Mouse (Mus musculus) stomach, embryonic 14.5 days (tissue): ENCODE measurements around the gene Hs6st1. TPM values are rescaled to one million over a fixed set of nuclear protein-coding genes. Genes with fewer than 3 reads are reported as not detected.
A peak's percentile ranks its signal among the peaks of the same experiment; 100 is the strongest.

Experiments
- ATAC-seq: fragments of 200-750 bp; cut with Nextera tagmentation; 2 replicates; pipeline ENCODE4 v1.8.0; 2017; ENCODE audit warnings: low read depth, moderate TSS enrichment; ENCODE audit not compliant: insufficient number of reproducible peaks, insufficient read depth, low FRiP score
- H3K27ac ChIP-seq: fragments of 300-500 bp; sonication (generic); 2 replicates; pipeline ENCODE4 v1.5.1; 2014; ENCODE audit warnings: mild to moderate bottlenecking, low read length, moderate library complexity, mixed read lengths
- H3K27me3 ChIP-seq: fragments of 300-500 bp; sonication (generic); 2 replicates; pipeline ENCODE4 v1.6.1; 2014; ENCODE audit warnings: low read length, control low read depth, mixed read lengths; ENCODE audit not compliant: control insufficient read depth, insufficient read depth
- H3K36me3 ChIP-seq: fragments of 300-500 bp; sonication (generic); 2 replicates; pipeline ENCODE4 v1.6.1; 2014; ENCODE audit warnings: mild to moderate bottlenecking, control low read depth, low read length, moderate library complexity, mixed read lengths; ENCODE audit not compliant: control insufficient read depth, insufficient read depth
- H3K4me1 ChIP-seq: fragments of 300-500 bp; sonication (generic); 2 replicates; pipeline ENCODE4 v1.6.1; 2014; ENCODE audit warnings: low read length, control low read depth, mixed read lengths; ENCODE audit not compliant: control insufficient read depth, insufficient read depth
- H3K4me2 ChIP-seq: fragments of 300-500 bp; sonication (generic); replicated peaks from 2 replicates; pipeline ENCODE4 v1.6.1; 2014; ENCODE audit warnings: low read depth, low read length, control low read depth
- H3K4me3 ChIP-seq: fragments of 300-500 bp; sonication (generic); 2 replicates; pipeline ENCODE4 v1.5.1; 2014; ENCODE audit warnings: low read depth, low read length, control low read depth
- H3K9ac ChIP-seq: fragments of 300-500 bp; sonication (generic); replicated peaks from 2 replicates; pipeline ENCODE4 v1.6.1; 2014; ENCODE audit warnings: low read depth, mild to moderate bottlenecking, control low read depth, low read length, moderate library complexity, mixed read lengths
- H3K9me3 ChIP-seq: fragments of 300-500 bp; sonication (generic); 2 replicates; pipeline ENCODE4 v1.6.1; 2016; ENCODE audit warnings: low read depth, low read length, control low read depth; ENCODE audit not compliant: control insufficient read depth
- WGBS: fragments of 180-500 bp; shearing (Covaris S2); extraction: QIAGEN DNeasy Blood & Tissue Kit; methylation state at CpG from one replicate; pipeline ENCODE4 v1.1.7; 2014; 5-methylcytosine and 5-hydroxymethylcytosine counted together
- polyA plus RNA-seq: library from polyadenylated mRNA; unstranded; fragments of >200 nt; fragmentation: Nextera tagmentation; extraction: Ambion mirVana; gene quantifications from 2 replicates; pipeline ENCODE4 v1.2.1, GENCODE M21; 2014

Gene Hs6st1
- polyA plus RNA-seq, 1 experiment from 2014 or later, result 8.0 TPM

DNA sequence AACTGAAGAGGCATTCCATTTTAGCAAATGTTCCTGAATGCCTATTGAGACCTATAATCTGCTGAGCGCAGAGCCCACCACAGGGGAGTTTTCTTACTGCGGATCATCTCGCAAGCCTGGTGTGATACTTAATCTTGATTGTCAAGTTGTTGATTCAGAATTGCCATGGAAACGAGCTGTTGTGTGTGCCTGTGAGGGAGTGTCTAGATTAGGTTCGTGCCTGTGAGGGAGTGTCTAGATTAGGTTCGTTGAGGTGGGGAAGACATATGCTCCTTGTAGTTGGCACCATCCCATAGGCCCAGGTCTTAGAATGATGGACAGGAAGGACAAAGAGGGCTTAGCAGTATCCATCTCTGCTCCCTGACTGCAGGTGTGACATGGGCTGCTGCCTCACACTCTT is 23.0 kb downstream of the Hs6st1 start:
- 74% methylated on average over 6 of the region's 6 CpGs for WGBS
- no peak overlapping the region for H3K27ac ChIP-seq

DNA sequence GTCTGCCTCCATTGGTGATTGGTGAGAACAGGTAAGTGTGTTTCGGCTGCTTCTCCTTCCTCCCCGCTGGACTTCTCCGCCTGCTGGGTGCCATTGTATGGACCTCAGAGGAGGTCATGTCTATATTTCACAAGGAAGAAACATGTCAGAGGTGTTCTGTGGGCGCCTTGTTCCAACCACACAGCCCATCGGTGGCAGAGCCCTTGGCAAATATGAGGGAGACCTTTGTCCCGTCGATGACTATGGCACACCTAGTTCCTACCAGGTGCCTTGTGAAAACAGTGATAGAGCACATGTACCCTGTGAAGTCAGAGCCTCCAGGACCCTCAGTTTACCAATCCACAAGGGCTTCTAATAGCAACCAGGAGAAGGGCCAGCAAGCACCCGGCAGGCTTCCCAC is 25.5 kb downstream of the Hs6st1 start:
- Histone ChIP-seq H3K36me3 (peaks cover 2% of the 10 kb centered on the region; the same call in 1 of the 2 replicates), H3K9me3 (no peaks in the 10 kb centered on the region), H3K9ac (no peak overlapping the region), H3K27ac (no peak overlapping the region), H3K4me2 (no peak overlapping the region), H3K27me3 (no peaks in the 10 kb centered on the region), H3K4me3 (no peak overlapping the region), H3K4me1 (peaks cover 20% of the 10 kb centered on the region)
- no peak for ATAC-seq
- 91% methylated on average over 8 of the region's 8 CpGs for WGBS

More for the DNA sequence above, 23.0 kb downstream of the Hs6st1 start:
- no peaks in the 10 kb centered on the region for H3K36me3 ChIP-seq
- H3K9me3 ChIP-seq, result no peaks in the 10 kb centered on the region
- H3K4me3 ChIP-seq, result no peak overlapping the region
- H3K4me1 ChIP-seq, result peaks cover 29% of the 10 kb centered on the region
- peak; percentile 57; the same call in 1 of the 2 replicates for ATAC-seq
- no peak overlapping the region for H3K9ac ChIP-seq
- H3K4me2 ChIP-seq, result no peak overlapping the region
- no peaks in the 10 kb centered on the region for H3K27me3 ChIP-seq

GRCm38 (mm10) chr1:36095423-36096272 is 27.4 kb downstream of the Hs6st1 start:
- Histone ChIP-seq H3K9me3 (no peaks in the 10 kb centered on the region), H3K9ac (no peak overlapping the region), H3K4me1 (peaks cover 5% of the 10 kb centered on the region), H3K36me3 (peaks cover 4% of the 10 kb centered on the region; the same call in 1 of the 2 replicates), H3K4me3 (no peak overlapping the region), H3K4me2 (no peak overlapping the region), H3K27me3 (no peaks in the 10 kb centered on the region), H3K27ac (peak overlapping the region; percentile 52; the same call in 1 of the 2 replicates)
- WGBS, result 73% methylated on average over 12 of the region's 12 CpGs
- ATAC-seq, result peak; percentile 70

GRCm38 (mm10) chr1:36098432-36098831 is 30.2 kb downstream of the Hs6st1 start:
- no peaks in the 10 kb centered on the region for H3K27me3 ChIP-seq
- no peak overlapping the region for H3K4me2 ChIP-seq
- H3K36me3 ChIP-seq, result peaks cover 5% of the 10 kb centered on the region; the same call in 1 of the 2 replicates
- ATAC-seq, result no peak
- 0 out of 2 replicates have a peak, but pooled peaks cover 4% of the 10 kb centered on the region for H3K4me1 ChIP-seq
- no peak overlapping the region for H3K27ac ChIP-seq
- H3K9ac ChIP-seq, result no peak overlapping the region
- WGBS, result 88% methylated on average over 4 of the region's 4 CpGs
- no peaks in the 10 kb centered on the region for H3K9me3 ChIP-seq
- no peak overlapping the region for H3K4me3 ChIP-seq

DNA sequence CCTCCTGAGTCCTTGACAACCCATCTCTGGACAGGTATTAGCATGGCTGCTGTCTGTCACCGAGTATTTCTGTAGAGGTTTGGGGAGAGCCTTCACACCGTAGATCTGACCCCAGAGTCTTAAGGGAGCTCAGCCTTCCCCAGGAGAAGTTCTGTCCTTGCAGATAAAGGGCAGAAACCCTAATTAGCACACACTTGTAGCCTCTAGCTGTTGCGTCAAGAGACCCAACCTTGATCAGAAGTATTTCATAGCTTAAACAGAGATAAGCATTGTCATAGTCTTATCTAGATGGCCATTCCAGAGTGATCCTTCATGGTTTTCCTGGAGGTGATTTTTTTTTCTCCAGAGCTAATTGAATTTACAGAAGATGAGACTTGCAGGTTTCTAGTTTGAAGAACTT is 32.2 kb downstream of the Hs6st1 start:
- no peak overlapping the region for H3K4me3 ChIP-seq
- H3K27me3 ChIP-seq, result no peaks in the 10 kb centered on the region
- H3K27ac ChIP-seq, result no peak overlapping the region
- peaks cover 25% of the 10 kb centered on the region for H3K36me3 ChIP-seq
- no peaks in the 10 kb centered on the region for H3K9me3 ChIP-seq
- WGBS, result 89% methylated on average over 3 of the region's 3 CpGs
- H3K9ac ChIP-seq, result no peak overlapping the region
- H3K4me2 ChIP-seq, result no peak overlapping the region
- H3K4me1 ChIP-seq, result 0 out of 2 replicates have a peak, but pooled peaks cover 4% of the 10 kb centered on the region
- ATAC-seq, result no peak

DNA sequence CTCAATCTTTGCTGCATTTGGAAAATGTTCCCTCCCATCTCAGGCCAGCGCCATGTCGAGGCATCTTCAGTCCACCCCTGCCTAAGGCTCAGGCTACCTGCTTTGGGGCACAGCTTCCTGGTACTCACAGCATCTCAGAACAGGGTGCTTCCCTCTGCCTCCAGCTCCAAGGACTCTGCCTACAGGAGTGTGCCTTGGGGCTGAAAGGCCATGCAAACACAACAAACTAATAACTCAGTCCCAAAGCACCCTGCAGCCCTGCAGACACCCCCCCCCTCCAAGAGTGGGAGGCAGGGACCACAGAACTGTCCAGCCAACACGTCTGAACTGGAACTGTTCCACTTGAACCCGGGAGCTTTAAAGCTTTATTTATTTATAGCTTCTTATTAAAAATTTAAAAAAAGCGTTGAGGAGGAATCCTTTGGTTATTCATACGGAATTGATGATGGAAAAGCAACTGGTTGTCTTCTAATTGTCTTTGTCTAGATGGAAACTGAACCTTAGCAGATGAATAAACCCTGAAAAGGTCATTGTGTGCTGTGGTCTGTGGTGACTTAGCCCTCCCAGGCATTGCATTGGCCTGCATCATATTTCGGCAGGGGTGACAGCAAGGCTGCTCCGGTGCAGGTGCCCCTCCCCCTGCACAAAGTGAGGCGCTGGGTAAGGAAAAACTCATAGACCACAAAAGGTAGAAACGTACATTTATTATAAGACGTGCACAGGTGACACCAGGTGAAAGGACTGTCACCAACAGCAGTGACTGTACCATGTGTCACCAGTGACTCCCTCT is 37.9 kb downstream of the Hs6st1 start:
- H3K4me3 ChIP-seq, result no peak overlapping the region
- WGBS, result 87% methylated on average over 11 of the region's 11 CpGs
- no peak for ATAC-seq

GRCm38 (mm10) chr1:36109987-36110386 is 41.8 kb downstream of the Hs6st1 start:
- Histone ChIP-seq H3K9ac (no peak overlapping the region), H3K4me1 (no peaks in the 10 kb centered on the region), H3K9me3 (no peaks in the 10 kb centered on the region), H3K27ac (no peak overlapping the region), H3K4me2 (no peak overlapping the region), H3K36me3 (peaks cover 16% of the 10 kb centered on the region), H3K27me3 (no peaks in the 10 kb centered on the region), H3K4me3 (no peak overlapping the region)
- WGBS, result 77% methylated on average over 4 of the region's 4 CpGs
- no peak for ATAC-seq

More for the DNA sequence above, 37.9 kb downstream of the Hs6st1 start:
- no peaks in the 10 kb centered on the region for H3K9me3 ChIP-seq
- H3K36me3 ChIP-seq, result peaks cover 32% of the 10 kb centered on the region
- H3K27ac ChIP-seq, result no peak overlapping the region
- no peak overlapping the region for H3K4me2 ChIP-seq
- H3K27me3 ChIP-seq, result no peaks in the 10 kb centered on the region
- H3K4me1 ChIP-seq, result no peaks in the 10 kb centered on the region
- H3K9ac ChIP-seq, result no peak overlapping the region

GRCm38 (mm10) chr1:36112665-36113064 is 44.5 kb downstream of the Hs6st1 start:
- no peak for ATAC-seq
- no peak overlapping the region for H3K27ac ChIP-seq
- no peak overlapping the region for H3K9ac ChIP-seq
- no peaks in the 10 kb centered on the region for H3K36me3 ChIP-seq
- H3K4me1 ChIP-seq, result no peaks in the 10 kb centered on the region
- no peaks in the 10 kb centered on the region for H3K27me3 ChIP-seq
- 90% methylated on average over 3 of the region's 3 CpGs for WGBS
- H3K4me3 ChIP-seq, result no peak overlapping the region
- no peak overlapping the region for H3K4me2 ChIP-seq
- no peaks in the 10 kb centered on the region for H3K9me3 ChIP-seq
